Mouse (Mus musculus) hindbrain, embryonic 13.5 days (tissue): Measurements from ENCODE around the gene Ano6. TPM values are rescaled to one million over a fixed set of nuclear protein-coding genes. Genes with fewer than 3 reads are reported as not detected.

Experiments used
- ATAC-seq: fragments of 200-750 bp; cut with Nextera tagmentation; 2 replicates; pipeline ENCODE4 v1.8.0; 2017; ENCODE audit warnings: moderate TSS enrichment; ENCODE audit not compliant: low FRiP score
- H3K27ac ChIP-seq: fragments of 300-500 bp; sonication (generic); 2 replicates; pipeline ENCODE4 v1.5.1; 2015; ENCODE audit warnings: inconsistent platforms, mild to moderate bottlenecking, moderate library complexity
- H3K27me3 ChIP-seq: fragments of 300-500 bp; sonication (generic); 2 replicates; pipeline ENCODE4 v1.6.1; 2015; ENCODE audit warnings: mild to moderate bottlenecking, inconsistent platforms
- H3K36me3 ChIP-seq: fragments of 300-500 bp; sonication (generic); 2 replicates; pipeline ENCODE4 v1.6.1; 2015; ENCODE audit warnings: mild to moderate bottlenecking, inconsistent platforms
- H3K4me1 ChIP-seq: fragments of 300-500 bp; sonication (generic); replicated peaks from 2 replicates; pipeline ENCODE4 v1.6.1; 2015; ENCODE audit warnings: inconsistent platforms
- H3K4me2 ChIP-seq: fragments of 300-500 bp; sonication (generic); 2 replicates; pipeline ENCODE4 v1.6.1; 2015; ENCODE audit warnings: inconsistent platforms, mild to moderate bottlenecking, moderate library complexity
- H3K4me3 ChIP-seq: fragments of 300-500 bp; sonication (generic); 2 replicates; pipeline ENCODE4 v1.5.1; 2015; ENCODE audit warnings: mild to moderate bottlenecking, inconsistent platforms
- H3K9ac ChIP-seq: fragments of 300-500 bp; sonication (generic); 2 replicates; pipeline ENCODE4 v1.6.1; 2015; ENCODE audit warnings: mild to moderate bottlenecking, inconsistent platforms
- H3K9me3 ChIP-seq: fragments of 300-500 bp; sonication (generic); 2 replicates; pipeline ENCODE4 v1.6.1; 2016; ENCODE audit warnings: inconsistent platforms
- WGBS: fragments of 180-500 bp; shearing (Covaris S2); methylation state at CpG from one replicate; pipeline ENCODE4 v1.1.7; 2015; 5-methylcytosine and 5-hydroxymethylcytosine counted together
- polyA plus RNA-seq: library from polyadenylated mRNA; unstranded; fragments of >200 nt; fragmentation: Nextera tagmentation; extraction: Ambion mirVana; gene quantifications from 2 replicates; pipeline ENCODE4 v1.2.1, GENCODE M21; 2015

Gene Ano6
- polyA plus RNA-seq, 1 experiment from 2014 or later, result 31.2 TPM

- Histone ChIP-seq H3K36me3 (peaks cover 54% of the 10 kb centered on the region), H3K9me3 (no peaks in the 10 kb centered on the region), H3K9ac (no peak overlapping the region), H3K27me3 (no peaks in the 10 kb centered on the region), H3K4me3 (no peak overlapping the region), H3K4me2 (no peak overlapping the region), H3K4me1 (0 out of 2 replicates have a peak, but pooled peaks cover 3% of the 10 kb centered on the region), H3K27ac (no peak overlapping the region)
- WGBS, result 97% methylated on average over 7 of the region's 7 CpGs
- no peak for ATAC-seq
Observed at GRCm38 (mm10) chr15:95970691-95971090, 180.0 kb downstream of the Ano6 start.

- ATAC-seq, result no peak
- no peaks in the 10 kb centered on the region for H3K9me3 ChIP-seq
- H3K27me3 ChIP-seq, result no peaks in the 10 kb centered on the region
- no peak overlapping the region for H3K27ac ChIP-seq
- peaks cover 54% of the 10 kb centered on the region for H3K36me3 ChIP-seq
- no peak overlapping the region for H3K9ac ChIP-seq
- WGBS, result 96% methylated on average over 8 of the region's 8 CpGs
- 0 out of 2 replicates have a peak, but pooled peaks cover 3% of the 10 kb centered on the region for H3K4me1 ChIP-seq
- H3K4me2 ChIP-seq, result no peak overlapping the region
- H3K4me3 ChIP-seq, result no peak overlapping the region
Observed at GRCm38 (mm10) chr15:95971302-95971701, 180.7 kb downstream of the Ano6 start.

GRCm38 (mm10) chr15:95972156-95972555 lies 181.5 kb downstream of the Ano6 start:
- WGBS, result 96% methylated on average over 15 of the region's 15 CpGs
- H3K27ac ChIP-seq, result no peak overlapping the region
- no peaks in the 10 kb centered on the region for H3K9me3 ChIP-seq
- no peak for ATAC-seq
- no peak overlapping the region for H3K4me3 ChIP-seq
- peaks cover 54% of the 10 kb centered on the region for H3K36me3 ChIP-seq
- no peaks in the 10 kb centered on the region for H3K27me3 ChIP-seq
- H3K9ac ChIP-seq, result no peak overlapping the region
- 0 out of 2 replicates have a peak, but pooled peaks cover 3% of the 10 kb centered on the region for H3K4me1 ChIP-seq
- H3K4me2 ChIP-seq, result no peak overlapping the region

GRCm38 (mm10) chr15:95972621-95973020 lies 182.0 kb downstream of the Ano6 start:
- peaks cover 53% of the 10 kb centered on the region for H3K36me3 ChIP-seq
- H3K4me1 ChIP-seq, result 0 out of 2 replicates have a peak, but pooled peaks cover 3% of the 10 kb centered on the region
- 96% methylated on average over 12 of the region's 12 CpGs for WGBS
- H3K9me3 ChIP-seq, result no peaks in the 10 kb centered on the region
- no peak overlapping the region for H3K4me2 ChIP-seq
- ATAC-seq, result no peak
- H3K27me3 ChIP-seq, result no peaks in the 10 kb centered on the region
- no peak overlapping the region for H3K27ac ChIP-seq
- H3K4me3 ChIP-seq, result no peak overlapping the region
- no peak overlapping the region for H3K9ac ChIP-seq

- Histone ChIP-seq H3K4me1 (no peaks in the 10 kb centered on the region), H3K4me2 (no peak overlapping the region), H3K27ac (no peak overlapping the region), H3K4me3 (no peak overlapping the region), H3K9me3 (no peaks in the 10 kb centered on the region), H3K36me3 (peaks cover 44% of the 10 kb centered on the region), H3K27me3 (no peaks in the 10 kb centered on the region), H3K9ac (no peak overlapping the region)
- no peak for ATAC-seq
- 83% methylated on average over 10 of the region's 10 CpGs for WGBS
Observed at GRCm38 (mm10) chr15:95974021-95974597, 183.5 kb downstream of the Ano6 start.

- Histone ChIP-seq H3K4me3 (no peak overlapping the region), H3K27me3 (no peaks in the 10 kb centered on the region), H3K9me3 (no peaks in the 10 kb centered on the region), H3K36me3 (peaks cover 29% of the 10 kb centered on the region), H3K27ac (no peak overlapping the region), H3K9ac (no peak overlapping the region), H3K4me2 (no peak overlapping the region), H3K4me1 (no peaks in the 10 kb centered on the region)
- 75% methylated on average over 4 of the region's 4 CpGs for WGBS
- ATAC-seq, result no peak
Observed at GRCm38 (mm10) chr15:95976156-95976876, 185.7 kb downstream of the Ano6 start.

GRCm38 (mm10) chr15:95977169-95977938 lies 186.7 kb downstream of the Ano6 start:
- 73% methylated on average over 8 of the region's 8 CpGs for WGBS
- Histone ChIP-seq H3K4me3 (no peak overlapping the region), H3K27ac (no peak overlapping the region), H3K27me3 (no peaks in the 10 kb centered on the region), H3K4me2 (no peak overlapping the region), H3K4me1 (no peaks in the 10 kb centered on the region), H3K9me3 (no peaks in the 10 kb centered on the region), H3K9ac (no peak overlapping the region), H3K36me3 (peaks cover 25% of the 10 kb centered on the region)
- ATAC-seq, result no peak

GRCm38 (mm10) chr15:95977939-95978252 lies 187.3 kb downstream of the Ano6 start:
- Histone ChIP-seq H3K4me2 (no peak overlapping the region), H3K4me3 (no peak overlapping the region), H3K4me1 (no peaks in the 10 kb centered on the region), H3K27me3 (no peaks in the 10 kb centered on the region), H3K9ac (no peak overlapping the region), H3K36me3 (peaks cover 20% of the 10 kb centered on the region), H3K9me3 (no peaks in the 10 kb centered on the region), H3K27ac (no peak overlapping the region)
- no peak for ATAC-seq
- 88% methylated on average over 3 of the region's 3 CpGs for WGBS

GRCm38 (mm10) chr15:95980641-95981040 lies 190.0 kb downstream of the Ano6 start:
- Histone ChIP-seq H3K9me3 (no peaks in the 10 kb centered on the region), H3K9ac (no peak overlapping the region), H3K4me1 (no peaks in the 10 kb centered on the region), H3K27ac (no peak overlapping the region), H3K36me3 (no peaks in the 10 kb centered on the region), H3K4me2 (no peak overlapping the region), H3K27me3 (no peaks in the 10 kb centered on the region), H3K4me3 (no peak overlapping the region)
- WGBS, result 62% methylated on average over 5 of the region's 5 CpGs
- no peak for ATAC-seq

GRCm38 (mm10) chr15:95987916-95988315 lies 197.3 kb downstream of the Ano6 start:
- Histone ChIP-seq H3K4me1 (no peaks in the 10 kb centered on the region), H3K9ac (no peak overlapping the region), H3K4me2 (no peak overlapping the region), H3K4me3 (no peak overlapping the region), H3K36me3 (no peaks in the 10 kb centered on the region), H3K9me3 (peaks cover 5% of the 10 kb centered on the region; the same call in 1 of the 2 replicates), H3K27me3 (no peaks in the 10 kb centered on the region), H3K27ac (no peak overlapping the region)
- WGBS, result 94% methylated on average over 3 of the region's 3 CpGs
- no peak for ATAC-seq

- WGBS, result 93% methylated on average over 9 of the region's 9 CpGs
- H3K4me3 ChIP-seq, result no peak overlapping the region
- no peak overlapping the region for H3K4me2 ChIP-seq
- H3K4me1 ChIP-seq, result no peaks in the 10 kb centered on the region
- no peak overlapping the region for H3K9ac ChIP-seq
- peaks cover 5% of the 10 kb centered on the region; the same call in 1 of the 2 replicates for H3K9me3 ChIP-seq
- no peak for ATAC-seq
- no peaks in the 10 kb centered on the region for H3K27me3 ChIP-seq
- H3K36me3 ChIP-seq, result no peaks in the 10 kb centered on the region
- H3K27ac ChIP-seq, result no peak overlapping the region
Observed at GRCm38 (mm10) chr15:95989496-95990124, 199.0 kb downstream of the Ano6 start.

- H3K27me3 ChIP-seq, result no peaks in the 10 kb centered on the region
- ATAC-seq, result no peak
- no peak overlapping the region for H3K4me2 ChIP-seq
- H3K27ac ChIP-seq, result no peak overlapping the region
- no peaks in the 10 kb centered on the region for H3K4me1 ChIP-seq
- 87% methylated on average over 6 of the region's 6 CpGs for WGBS
- no peak overlapping the region for H3K4me3 ChIP-seq
- no peak overlapping the region for H3K9ac ChIP-seq
- H3K9me3 ChIP-seq, result no peaks in the 10 kb centered on the region
- H3K36me3 ChIP-seq, result no peaks in the 10 kb centered on the region
Observed at GRCm38 (mm10) chr15:96002958-96003601, 212.4 kb downstream of the Ano6 start.
